Mouse (Mus musculus) CH12.LX (cell line): ENCODE measurements around the gene Dnm3. TPM values are rescaled to one million over a fixed set of nuclear protein-coding genes. Genes with fewer than 3 reads are reported as not detected.
"Not testable (repeated sequence)": the region's sequence is repeated elsewhere in the genome, so short reads cannot be mapped to it uniquely, and the experiment has no call there.

Experiments
- DNase-seq: peaks from one replicate; pipeline ENCODE4 v3.0.0-alpha.2; 2013; ENCODE audit errors: extremely low read depth
- H3K27ac ChIP-seq: 2 replicates; pipeline ENCODE4 v1.5.1; 2012; ENCODE audit warnings: low read depth, mild to moderate bottlenecking, control low read depth, moderate library complexity; ENCODE audit not compliant: insufficient read depth
- H3K27me3 ChIP-seq: replicated peaks from 2 replicates; pipeline ENCODE3; 2012; ENCODE audit warnings: inconsistent platforms
- H3K36me3 ChIP-seq, 2 experiments: replicated peaks in 1 of 2; 2 replicates each; pipeline versions ENCODE3 to v1.6.1; 2012; ENCODE audit warnings: inconsistent platforms in 1 of 2, low read length in 1 of 2, mild to moderate bottlenecking in 1 of 2, mixed read lengths in 1 of 2, moderate library complexity in 1 of 2; ENCODE audit not compliant: control insufficient read depth in 1 of 2, insufficient read depth in 1 of 2
- H3K4me1 ChIP-seq, 2 experiments: 2 replicates each; pipeline ENCODE4 v1.6.1; 2012; ENCODE audit warnings: inconsistent platforms in 1 of 2, moderate library complexity in 1 of 2; ENCODE audit not compliant: insufficient read depth in 2 of 2, control insufficient read depth in 1 of 2
- H3K4me2 ChIP-seq: 2 replicates; pipeline ENCODE4 v1.6.1; 2012; ENCODE audit warnings: low read depth, mild to moderate bottlenecking, control low read depth; ENCODE audit not compliant: poor library complexity, insufficient read depth, severe bottlenecking
- H3K4me3 ChIP-seq, 3 experiments: fragments of 150-350 bp in 1 of 3; sonication (generic) in 1 of 3; replicated peaks in 1 of 3; 2 replicates each; pipeline versions ENCODE3 to v1.5.1; 2011 to 2012; ENCODE audit warnings: low read depth in 2 of 3, low read length in 2 of 3, mild to moderate bottlenecking in 2 of 3, moderate library complexity in 2 of 3, control low read depth in 1 of 3, improper control_type of control experiment in 1 of 3, inconsistent platforms in 1 of 3, mixed read lengths in 1 of 3; ENCODE audit not compliant: poor library complexity in 1 of 3
- H3K79me2 ChIP-seq: replicated peaks from 2 replicates; pipeline ENCODE4 v1.6.1; 2012; ENCODE audit warnings: mild to moderate bottlenecking, moderate library complexity; ENCODE audit not compliant: control insufficient read depth, poor library complexity, insufficient read depth, severe bottlenecking; ENCODE audit errors: extremely low read depth
- H3K9ac ChIP-seq: 2 replicates; pipeline ENCODE4 v1.6.1; 2012; ENCODE audit warnings: low read depth, mild to moderate bottlenecking, control low read depth, moderate library complexity; ENCODE audit not compliant: insufficient read depth
- H3K9me3 ChIP-seq: replicated peaks from 2 replicates; pipeline ENCODE3; 2012; ENCODE audit warnings: low read length, inconsistent platforms, mixed read lengths
- BHLHE40 ChIP-seq: IDR thresholded peaks from 2 replicates; pipeline ENCODE4 v1.6.1; 2011; ENCODE audit warnings: mild to moderate bottlenecking, low read depth, low read length, improper control_type of control experiment
- CHD1 ChIP-seq: IDR thresholded peaks from 2 replicates; pipeline ENCODE4 v1.6.1; 2012; ENCODE audit warnings: low read depth, low read length, improper control_type of control experiment, inconsistent platforms
- CTCF ChIP-seq, 2 experiments: IDR thresholded peaks in 1 of 2; conservative IDR thresholded peaks in 1 of 2; 2 replicates each; pipeline ENCODE4 v1.5.1; 2011 to 2012; ENCODE audit warnings: low read depth in 2 of 2, low read length in 2 of 2, improper control_type of control experiment in 1 of 2, inconsistent platforms in 1 of 2, mild to moderate bottlenecking in 1 of 2, moderate library complexity in 1 of 2
- E2F4 ChIP-seq: IDR thresholded peaks from 2 replicates; pipeline ENCODE4 v1.6.1; 2011; ENCODE audit warnings: low read depth, low read length, improper control_type of control experiment; ENCODE audit not compliant: insufficient replicate concordance
- ETS1 ChIP-seq: conservative IDR thresholded peaks from 2 replicates; pipeline ENCODE4 v1.6.1; 2012; ENCODE audit warnings: low read depth, mild to moderate bottlenecking, inconsistent platforms, low read length, improper control_type of control experiment, moderate library complexity
- HCFC1 ChIP-seq: IDR thresholded peaks from 2 replicates; pipeline ENCODE4 v1.6.1; 2012; ENCODE audit warnings: low read depth, mild to moderate bottlenecking, inconsistent platforms, low read length, improper control_type of control experiment
- IRF4 ChIP-seq: IDR thresholded peaks from 2 replicates; pipeline ENCODE4 v1.6.1; 2014; ENCODE audit warnings: low read depth, mild to moderate bottlenecking, inconsistent platforms, low read length, improper control_type of control experiment
- KAT2A ChIP-seq: IDR thresholded peaks from 2 replicates; pipeline ENCODE4 v1.6.1; 2012; ENCODE audit warnings: low read length, improper control_type of control experiment, inconsistent platforms; ENCODE audit not compliant: insufficient replicate concordance
- MAFK ChIP-seq: IDR thresholded peaks from 2 replicates; pipeline ENCODE4 v1.6.1; 2011; ENCODE audit warnings: low read length, improper control_type of control experiment; ENCODE audit not compliant: insufficient replicate concordance
- MAX ChIP-seq: IDR thresholded peaks from 2 replicates; pipeline ENCODE4 v1.6.1; 2011; ENCODE audit warnings: low read length, improper control_type of control experiment
- MEF2A ChIP-seq: IDR thresholded peaks from 2 replicates; pipeline ENCODE4 v1.6.1; 2014; ENCODE audit warnings: low read depth, mild to moderate bottlenecking, inconsistent platforms, low read length, improper control_type of control experiment, borderline replicate concordance
- MXI1 ChIP-seq: IDR thresholded peaks from 2 replicates; pipeline ENCODE4 v1.6.1; 2011; ENCODE audit warnings: mild to moderate bottlenecking, low read depth, low read length, improper control_type of control experiment
- MYC ChIP-seq: IDR thresholded peaks from 2 replicates; pipeline ENCODE4 v1.6.1; 2011; ENCODE audit warnings: low read depth, mild to moderate bottlenecking, improper control_type of control experiment, low read length
- NELFE ChIP-seq: IDR thresholded peaks from 2 replicates; pipeline ENCODE4 v1.6.1; 2011; ENCODE audit warnings: low read depth, low read length, improper control_type of control experiment
- NRF1 ChIP-seq: IDR thresholded peaks from 2 replicates; pipeline ENCODE4 v1.6.1; 2014; ENCODE audit warnings: low read depth, mild to moderate bottlenecking, inconsistent platforms, low read length, improper control_type of control experiment, moderate library complexity
- PAX5 ChIP-seq: IDR thresholded peaks from 2 replicates; pipeline ENCODE4 v1.6.1; 2012; ENCODE audit warnings: low read length, inconsistent platforms, mixed read lengths
- POLR2A ChIP-seq: IDR thresholded peaks from 2 replicates; pipeline ENCODE4 v1.6.1; 2011; ENCODE audit warnings: low read depth, mild to moderate bottlenecking, improper control_type of control experiment, low read length
- RCOR1 ChIP-seq: conservative IDR thresholded peaks from 2 replicates; pipeline ENCODE4 v1.6.1; 2012; ENCODE audit warnings: low read depth, mild to moderate bottlenecking, inconsistent platforms, low read length, improper control_type of control experiment
- UBTF ChIP-seq: IDR thresholded peaks from 2 replicates; pipeline ENCODE4 v1.6.1; 2012; ENCODE audit warnings: low read depth, mild to moderate bottlenecking, inconsistent platforms, low read length, improper control_type of control experiment, moderate library complexity
- USF2 ChIP-seq: conservative IDR thresholded peaks from 2 replicates; pipeline ENCODE4 v1.6.1; 2011; ENCODE audit warnings: low read depth, low read length, improper control_type of control experiment
- ZKSCAN1 ChIP-seq: IDR thresholded peaks from 2 replicates; pipeline ENCODE4 v1.6.1; 2012; ENCODE audit warnings: low read depth, inconsistent platforms, low read length, improper control_type of control experiment, borderline replicate concordance
- ZMIZ1 ChIP-seq: IDR thresholded peaks from 2 replicates; pipeline ENCODE4 v1.6.1; 2012; ENCODE audit warnings: low read depth, mild to moderate bottlenecking, inconsistent platforms, low read length, improper control_type of control experiment
- ZNF384 ChIP-seq: IDR thresholded peaks from 2 replicates; pipeline ENCODE4 v1.6.1; 2012; ENCODE audit warnings: low read depth, low read length, improper control_type of control experiment, inconsistent platforms
- dilution Hi-C: fragments of 300-500 bp; cut with MboI; formaldehyde crosslinking; loops from 2 replicates; pipeline ENCODE4 v1.14.3; 2020; ENCODE audit warnings: low sequenced_read_pairs; ENCODE audit not compliant: extremely low pct_unique_long_range_greater_than_20kb, extremely low pct_ligation_motif_present
- in situ Hi-C: fragments of 300-500 bp; cut with MboI; formaldehyde crosslinking; loops from 3 replicates; pipeline ENCODE4 v1.14.3; 2019; ENCODE audit warnings: low sequenced_read_pairs, low pct_ligation_motif_present, low pct_unique_long_range_greater_than_20kb, mixed read lengths
- polyA plus RNA-seq: library from polyadenylated mRNA; unstranded; fragments of >175 nt; gene quantifications from 2 replicates; pipeline ENCODE4 v1.2.1, GENCODE M21; 2012; ENCODE audit warnings: low read depth; ENCODE audit not compliant: insufficient read length
- total RNA-seq, 2 experiments: library from RNA; depleted of rRNA; stranded (reverse); fragments of 300-350 nt in 1 of 2; fragments of >200 nt in 1 of 2; gene quantifications; 2 replicates each; pipeline ENCODE4 v1.2.3; 2012 to 2014

The Dnm3 gene
- total and polyA plus RNA-seq, 3 experiments, result 3.6 to 9.5 (median 6.9) TPM

- in situ Hi-C loops (no loop called here), dilution Hi-C loops (no loop called here)
- Histone ChIP-seq H3K27me3 (no peaks in the 10 kb centered on the region), H3K9ac (no peak overlapping the region), H3K9me3 (no peaks in the 10 kb centered on the region), H3K4me3 (no peak overlapping the region), H3K79me2 (no peaks in the 10 kb centered on the region), H3K27ac (no peak overlapping the region), H3K4me2 (no peak overlapping the region), H3K4me1 (peaks cover 0 to 3% of the 10 kb centered on the region in 2 experiments; a peak in 1 of 4 replicates), H3K36me3 (no peaks in the 10 kb centered on the region)
- no peak for DNase-seq
- TF ChIP-seq ZKSCAN1 (no peak), E2F4 (no peak), MAFK (no peak), KAT2A (no peak), NRF1 (no peak), IRF4 (no peak), ETS1 (no peak), POLR2A (no peak), CHD1 (no peak), MXI1 (no peak), UBTF (no peak), MAX (no peak), USF2 (no peak), CTCF (conservative IDR thresholded peaks at IDR 0.05 in 1 of 2, IDR thresholded peaks at IDR 0.05 in 1 of 2; ENCODE audit: low read depth in 2 of 2, low read length in 2 of 2) (no peak), ZMIZ1 (no peak)
Observed at GRCm38 (mm10) chr1:162394549-162394948, 83.3 kb downstream of the Dnm3 start.

- Histone ChIP-seq H3K4me3 (no peak overlapping the region), H3K9ac (no peak overlapping the region), H3K4me2 (no peak overlapping the region; the same call in 1 of the 2 replicates), H3K27ac (no peak overlapping the region), H3K4me1 (peaks cover 0 to 3% of the 10 kb centered on the region in 2 experiments; a peak in 1 of 4 replicates), H3K36me3 (no peaks in the 10 kb centered on the region), H3K27me3 (no peaks in the 10 kb centered on the region), H3K9me3 (no peaks in the 10 kb centered on the region), H3K79me2 (no peaks in the 10 kb centered on the region)
- in situ Hi-C loops (no loop called here), dilution Hi-C loops (no loop called here)
- DNase-seq, result no peak
- TF ChIP-seq BHLHE40 (no peak), MEF2A (no peak), ZNF384 (no peak), IRF4 (no peak), HCFC1 (no peak), PAX5 (no peak), MYC (no peak), ZKSCAN1 (no peak), RCOR1 (no peak), NELFE (no peak), KAT2A (no peak)
Observed at GRCm38 (mm10) chr1:162388442-162389165, 89.2 kb downstream of the Dnm3 start.

GRCm38 (mm10) chr1:162373068-162373467 lies 104.8 kb downstream of the Dnm3 start:
- H3K27ac ChIP-seq, H3K36me3 ChIP-seq, H3K9ac ChIP-seq, H3K79me2 ChIP-seq, DNase-seq, dilution Hi-C loops, H3K4me2 ChIP-seq, H3K4me1 ChIP-seq, in situ Hi-C loops, H3K4me3 ChIP-seq, H3K9me3 ChIP-seq, H3K27me3 ChIP-seq: not testable (repeated sequence)
